Mouse (Mus musculus) left cerebral cortex, postnatal 10 days (tissue): Measurements from ENCODE around the gene Cc2d1a. TPM values are rescaled to one million over a fixed set of nuclear protein-coding genes. Genes with fewer than 3 reads are reported as not detected.

Experiments used
- DNase-seq, 2 experiments: peaks; one replicate each; pipeline ENCODE4 v3.0.0; 2021 to 2022; ENCODE audit warnings: low spot score in 2 of 2, mixed read lengths in 1 of 2; ENCODE audit errors: extremely low spot score in 1 of 2
- intact Hi-C: fragments of 180-260 bp; cut with DNase I; formaldehyde crosslinking; loops from one replicate; pipeline ENCODE4 v1.15.1; 2025
- total RNA-seq, 2 experiments: library from RNA; stranded (reverse); gene quantifications; 2 replicates each; pipeline ENCODE4 v1.2.3; 2021

The Cc2d1a gene
- total RNA-seq, 2 experiments from 2014 or later: 66.7 to 70.7 TPM

DNA sequence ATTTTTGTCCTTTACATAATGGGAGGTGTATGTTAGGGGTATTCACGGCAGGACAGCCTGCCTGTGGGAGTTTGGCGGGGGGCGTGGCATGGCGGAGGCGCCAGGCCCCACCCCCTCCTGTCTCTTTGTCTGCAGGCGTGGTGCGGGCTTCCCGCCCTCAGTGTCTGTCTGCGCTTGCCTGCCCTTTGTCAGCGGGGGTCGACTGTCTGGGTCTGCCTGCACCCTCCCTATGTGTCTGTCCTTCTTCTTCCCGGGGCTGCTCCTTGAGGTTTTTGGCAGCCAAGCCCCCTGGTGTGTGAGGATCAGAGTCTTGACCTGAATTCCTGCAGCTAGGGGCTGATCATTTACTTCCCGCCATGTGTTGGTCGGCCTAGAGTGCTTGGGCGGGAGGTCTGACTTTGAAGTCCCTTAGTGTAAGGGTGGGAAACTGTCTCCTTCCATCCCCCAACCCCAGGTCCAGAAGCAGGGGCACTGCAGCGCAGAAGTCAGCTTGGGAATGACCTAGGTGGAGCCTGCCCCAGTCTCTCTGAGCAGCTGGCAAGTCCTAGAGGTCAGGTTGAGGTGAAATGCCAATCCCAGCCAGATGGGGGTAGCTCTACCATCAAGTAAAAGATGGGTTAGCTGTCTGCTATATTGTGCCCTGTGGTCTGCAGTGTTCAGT, 32.9 kb upstream of the Cc2d1a start:
- peak in 1 of 2 experiments; percentile 68 for DNase-seq

DNA sequence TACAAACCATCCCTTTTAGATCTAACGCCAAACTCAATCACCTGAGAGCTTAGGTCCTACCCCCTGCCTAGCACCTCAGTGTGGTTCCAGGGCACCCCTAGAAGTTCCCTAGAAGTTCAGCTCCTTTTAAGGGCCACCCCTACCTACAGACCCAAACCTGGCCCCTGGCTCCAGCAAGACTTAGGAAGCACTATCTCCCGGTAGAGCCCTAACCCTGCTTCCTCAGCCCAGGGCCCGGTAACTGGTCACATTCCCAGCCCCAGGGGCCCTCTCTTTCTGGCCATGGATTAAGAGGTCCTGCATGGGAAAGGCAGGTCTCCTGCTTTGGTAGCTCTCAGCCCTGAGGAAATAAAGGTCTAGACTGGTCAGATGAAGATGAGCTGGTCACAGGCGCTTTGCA, 32.2 kb upstream of the Cc2d1a start:
- no peak for DNase-seq
- intact Hi-C loops: no loop called here

More for the DNA sequence above, 32.9 kb upstream of the Cc2d1a start:
- intact Hi-C loops: no loop called here

DNA sequence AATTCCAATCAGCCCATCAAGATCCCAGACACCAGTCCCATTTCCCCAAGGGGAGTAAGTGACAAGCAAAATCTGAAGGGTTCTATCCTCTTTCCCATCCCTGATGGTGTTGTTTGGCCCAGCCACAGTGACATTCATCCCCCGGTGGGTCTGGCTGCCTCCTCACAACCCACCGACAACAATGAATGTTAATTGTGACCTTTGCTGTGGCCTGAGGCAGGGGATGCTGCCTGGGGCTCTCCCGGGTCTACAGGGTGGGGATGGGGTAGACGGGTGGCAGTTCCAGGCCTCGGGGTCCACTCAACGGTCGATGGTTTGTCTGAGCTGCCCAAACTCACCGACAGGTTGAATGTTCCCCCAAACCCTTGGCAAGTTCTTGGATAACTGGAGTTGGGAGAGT, 30.9 kb upstream of the Cc2d1a start:
- DNase-seq: no peak
- intact Hi-C loops: no loop called here

DNA sequence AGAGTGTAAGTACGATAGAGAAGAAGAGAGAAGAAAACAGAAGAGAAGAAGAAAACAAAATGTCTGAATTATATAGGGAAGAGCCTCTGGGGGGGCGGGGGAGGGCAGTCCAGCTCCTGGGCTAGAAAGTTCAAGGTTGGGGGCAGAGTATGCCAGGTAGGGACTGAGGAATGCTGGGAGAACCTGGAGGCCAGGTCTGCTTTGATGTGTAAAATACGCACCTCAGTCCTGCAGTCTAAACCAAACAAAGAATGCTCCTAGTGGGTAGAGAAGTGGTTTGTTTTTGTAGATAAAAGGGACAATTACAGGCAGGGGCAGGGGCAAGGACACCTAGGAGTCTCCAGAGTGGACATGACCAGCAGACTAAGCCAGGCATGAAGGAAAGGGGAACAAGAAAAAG, 29.7 kb upstream of the Cc2d1a start:
- no peak for DNase-seq
- intact Hi-C loops: no loop called here

DNA sequence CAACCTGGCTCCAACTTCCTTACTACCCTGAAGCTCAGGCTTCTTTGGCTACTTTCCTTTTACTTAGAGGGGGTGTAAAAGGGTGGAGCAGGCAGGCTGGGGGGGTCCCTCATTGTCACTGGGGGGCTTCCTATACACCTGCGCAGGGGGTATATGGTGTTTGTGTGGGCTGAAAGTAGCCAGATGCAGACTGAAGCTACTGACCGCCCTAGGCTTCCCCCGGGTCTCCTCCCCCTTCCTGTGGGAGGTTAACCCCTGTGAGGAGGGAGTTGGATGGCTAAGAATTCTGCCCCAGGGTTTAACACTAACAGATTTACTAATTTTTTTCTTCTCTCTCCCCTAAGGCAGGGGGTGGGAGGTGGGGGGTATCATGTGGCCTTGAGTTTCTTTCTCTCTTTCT, 28.8 kb upstream of the Cc2d1a start:
- no peak for DNase-seq
- intact Hi-C loops: no loop called here

DNA sequence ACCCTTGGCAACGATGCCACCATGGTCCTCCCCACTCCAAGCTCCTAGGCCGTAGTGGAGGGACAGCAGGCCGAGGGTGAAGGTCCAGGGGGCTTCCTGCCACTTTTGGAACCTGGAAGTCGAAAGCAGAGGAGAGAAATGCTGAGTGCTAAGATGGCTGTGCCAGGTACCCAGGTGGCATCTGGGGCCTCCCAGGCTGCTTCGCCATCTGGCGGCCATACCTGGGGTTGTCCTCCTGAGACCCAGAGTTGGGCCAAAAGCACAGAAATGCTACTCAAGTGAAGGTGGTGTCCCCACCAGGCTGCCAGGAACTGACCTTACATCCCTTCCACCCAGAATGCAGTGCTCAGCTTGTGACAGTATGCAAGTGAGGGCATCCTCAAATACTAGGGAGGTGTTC, 26.1 kb upstream of the Cc2d1a start:
- DNase-seq: no peak
- intact Hi-C loops: no loop called here

DNA sequence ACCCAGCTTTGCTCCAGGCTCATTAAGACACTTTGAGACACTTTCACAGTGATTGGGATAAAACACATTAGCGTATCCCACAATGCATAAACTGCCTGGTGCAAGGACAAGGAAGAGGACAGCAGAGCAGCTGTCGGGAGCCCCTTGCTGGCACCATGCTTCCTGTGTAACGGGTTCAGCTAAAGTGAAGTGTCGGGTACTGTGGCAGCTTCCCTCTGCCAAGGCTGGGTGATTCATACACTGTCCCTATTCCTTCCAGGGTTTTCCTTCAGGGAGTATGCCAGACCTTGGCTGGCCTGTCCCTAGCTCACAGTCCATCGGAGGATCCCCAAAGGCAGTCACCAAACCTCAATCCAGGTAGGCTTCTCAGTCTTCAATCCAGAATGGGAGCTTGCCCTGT, 22.4 kb upstream of the Cc2d1a start:
- intact Hi-C loops: no loop called here
- DNase-seq: no peak

DNA sequence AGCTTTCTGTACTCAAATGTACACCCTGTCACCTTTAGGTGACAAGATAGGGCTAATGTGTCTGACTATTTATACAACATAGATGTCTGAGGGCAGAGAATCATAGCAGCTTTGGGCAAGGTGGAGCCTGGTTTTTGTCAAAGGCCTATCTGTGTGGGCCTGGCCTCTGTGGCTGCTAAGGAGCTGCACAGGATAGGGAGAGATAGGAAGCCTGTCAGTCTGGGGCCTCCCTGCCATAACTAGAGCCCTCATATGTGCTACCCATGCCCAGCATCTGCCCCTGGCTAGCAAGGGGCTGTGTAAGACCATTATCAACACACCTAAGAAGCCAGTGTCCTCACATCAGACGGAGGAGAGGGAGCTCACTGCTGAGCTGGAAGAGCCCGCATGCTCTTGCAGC, 20.0 kb upstream of the Cc2d1a start:
- intact Hi-C loops: no loop called here
- DNase-seq: no peak

DNA sequence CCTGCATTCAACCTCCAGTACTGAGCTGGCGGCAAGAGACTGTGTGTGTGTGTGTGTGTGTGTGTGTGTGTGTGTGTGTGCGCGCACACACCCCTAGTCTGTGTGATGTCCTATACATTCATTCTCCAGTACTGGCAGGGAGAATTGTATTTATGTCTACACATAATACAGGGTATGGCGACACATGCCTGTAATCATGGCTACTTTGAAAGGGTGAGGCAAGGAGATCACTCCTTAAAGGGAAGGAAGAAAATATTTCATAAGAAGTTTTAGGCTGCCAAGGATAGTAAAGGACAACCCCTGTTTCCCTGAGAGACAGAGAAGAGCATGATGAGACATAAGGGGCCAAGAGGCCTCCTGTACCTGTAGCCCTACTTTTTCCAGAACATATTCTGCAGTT, 9.9 kb upstream of the Cc2d1a start:
- no peak for DNase-seq
- intact Hi-C loops: no loop called here

DNA sequence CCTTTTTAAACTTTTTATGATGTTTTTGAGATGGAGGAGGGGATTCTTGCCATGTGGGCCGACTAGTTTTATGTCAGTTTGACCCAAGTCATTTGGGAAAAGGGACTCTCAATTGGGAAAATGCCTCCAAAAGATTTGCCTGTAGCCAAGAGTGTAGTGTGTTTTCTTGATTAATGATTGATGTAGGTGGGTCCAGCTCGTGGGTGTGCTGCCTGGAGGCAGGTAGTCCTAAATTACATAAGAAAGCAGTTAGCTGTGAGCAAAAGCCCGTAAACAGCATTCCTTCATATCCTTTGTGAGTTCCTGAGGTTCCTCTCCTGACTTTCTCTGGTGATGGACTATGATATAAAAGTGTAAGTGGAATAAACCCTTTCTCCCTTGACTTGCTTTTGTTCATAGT, 1.4 kb upstream of the Cc2d1a start:
- intact Hi-C loops: no loop called here
- DNase-seq: no peak

DNA sequence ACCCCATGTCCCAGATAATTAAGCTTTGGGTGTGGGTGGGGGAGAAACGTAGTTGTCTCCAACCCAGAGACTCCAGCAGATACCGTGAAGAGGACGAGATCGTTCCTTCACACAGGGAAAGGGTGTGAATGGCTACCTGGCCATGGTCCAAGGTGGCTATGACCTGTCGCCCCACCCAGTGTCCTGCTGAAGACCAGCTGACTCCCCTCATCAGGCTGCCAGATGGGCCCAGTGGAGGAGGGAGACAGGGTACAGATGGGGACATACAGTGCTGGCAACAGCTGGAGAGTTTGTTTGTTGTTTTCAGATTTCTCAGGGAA, 755 bp upstream of the Cc2d1a start:
- DNase-seq: peak in 1 of 2 experiments; percentile 41
- intact Hi-C loops: no loop called here

DNA sequence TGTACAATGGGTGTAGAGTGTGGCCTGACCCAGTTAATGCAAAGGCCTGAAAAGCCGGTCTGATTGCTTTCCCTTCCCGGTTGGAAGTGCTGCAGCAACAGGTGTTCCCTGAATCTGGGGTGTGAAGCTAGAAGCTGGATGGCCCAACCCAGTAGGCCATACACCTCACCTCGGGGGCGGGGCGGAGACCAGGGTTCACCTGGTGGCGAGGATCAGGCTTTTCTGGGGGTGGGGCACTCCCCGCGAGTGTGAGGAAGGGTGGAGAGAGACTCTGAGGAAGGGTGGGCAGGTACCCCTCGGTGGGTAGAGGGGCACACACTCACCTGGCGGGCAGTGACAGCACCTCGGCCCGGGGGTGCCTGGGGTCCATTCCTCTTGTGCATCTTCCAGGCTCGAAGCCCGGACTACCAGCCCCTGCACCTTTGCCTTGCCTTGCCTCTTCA, 391 bp downstream of the Cc2d1a start:
- intact Hi-C loops: no loop called here
- DNase-seq: peak in 1 of 2 experiments; percentile 61

DNA sequence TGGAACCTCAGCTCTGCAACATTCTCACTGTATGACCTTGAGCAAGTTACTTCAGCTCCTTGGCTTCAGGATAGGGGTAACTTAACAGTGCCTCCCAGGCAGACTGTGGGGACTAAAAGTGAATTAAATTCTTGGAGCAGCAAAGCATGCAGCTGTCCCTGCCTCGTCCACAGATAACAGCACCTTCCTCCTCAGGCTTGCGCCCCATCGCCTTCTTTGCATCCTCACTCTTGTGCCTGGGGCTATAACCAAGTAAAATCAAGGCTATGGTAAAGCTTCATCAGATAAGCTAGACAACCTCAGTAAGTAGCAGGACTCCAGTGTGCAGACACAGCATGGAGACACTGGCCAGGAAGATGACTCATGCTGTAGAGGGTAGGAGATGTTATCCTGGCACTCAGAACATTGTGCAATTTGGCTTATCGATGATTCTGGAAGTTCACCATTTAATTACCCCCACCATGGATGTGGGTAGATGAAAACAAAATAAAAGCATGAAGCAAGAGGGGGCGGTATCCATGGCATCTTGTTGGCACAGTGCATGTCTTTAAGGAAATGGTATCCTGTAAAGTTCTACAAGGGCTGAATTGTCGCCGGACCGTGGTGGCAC, 3.0 kb downstream of the Cc2d1a start:
- intact Hi-C loops: no loop called here
- no peak for DNase-seq

DNA sequence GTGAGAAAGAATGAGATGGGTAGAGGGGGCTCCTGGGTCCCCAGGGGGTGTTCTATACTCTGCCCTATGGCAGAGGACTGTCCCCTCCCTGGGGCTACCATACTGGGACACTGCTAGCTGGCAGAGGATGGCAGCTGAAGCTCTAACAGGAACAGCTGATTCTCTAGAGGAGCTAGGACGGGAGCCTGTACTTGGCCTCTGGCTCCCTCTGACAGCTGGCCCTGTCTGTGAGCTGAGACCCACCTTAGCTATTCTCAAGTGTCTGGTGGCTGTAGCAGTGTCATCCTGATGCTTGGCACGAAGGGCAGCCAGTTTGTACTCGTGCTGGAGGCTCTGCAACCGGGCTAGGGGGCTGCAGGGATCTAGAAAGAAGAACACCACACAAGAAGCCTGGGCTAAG, 6.9 kb downstream of the Cc2d1a start:
- no peak for DNase-seq
- intact Hi-C loops: no loop called here

DNA sequence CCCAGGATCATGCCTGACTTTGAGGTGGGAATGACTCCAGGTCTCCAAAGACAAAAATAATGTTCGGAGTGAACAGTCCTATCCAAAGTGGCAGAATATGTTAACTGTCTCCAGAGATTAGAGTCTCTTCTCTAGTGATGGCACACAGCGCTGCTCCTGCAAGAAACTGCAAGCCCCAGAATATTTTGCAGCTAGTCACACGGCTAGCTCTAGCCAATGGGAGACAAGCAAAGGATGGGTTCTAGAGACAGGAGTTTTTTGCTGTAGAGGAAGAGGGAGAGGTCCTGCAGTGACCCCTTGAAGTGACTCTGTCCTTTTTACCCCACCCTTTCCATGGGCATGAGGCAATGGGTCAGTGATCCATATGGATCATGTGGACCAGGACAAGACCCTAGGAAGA, 9.9 kb downstream of the Cc2d1a start:
- no peak for DNase-seq
- intact Hi-C loops: loop anchor here (5.0 kb wide), 1 partner anchor 41 kb away; no protein-coding TSS in a partner anchor

DNA sequence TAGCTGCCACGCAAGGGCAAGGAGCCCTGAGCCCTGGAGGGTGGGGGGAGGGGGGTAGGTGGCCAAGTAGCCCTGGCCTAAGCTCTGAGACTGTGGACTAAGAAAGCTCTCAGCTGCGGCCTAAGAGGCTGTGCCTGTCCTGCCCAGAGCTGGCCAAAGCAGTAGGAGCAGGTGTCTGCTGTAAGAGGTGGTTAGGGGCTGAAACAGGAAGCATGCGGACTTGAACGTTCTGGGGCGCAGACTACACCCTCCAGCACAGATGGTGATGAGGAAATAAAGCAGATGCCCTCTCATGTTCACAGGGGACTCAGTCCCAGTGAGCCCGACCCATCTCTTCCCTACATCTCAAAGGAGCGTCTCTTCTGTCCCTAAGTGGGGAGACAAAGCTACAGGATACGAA, 15.5 kb downstream of the Cc2d1a start:
- no peak for DNase-seq
- intact Hi-C loops: no loop called here

DNA sequence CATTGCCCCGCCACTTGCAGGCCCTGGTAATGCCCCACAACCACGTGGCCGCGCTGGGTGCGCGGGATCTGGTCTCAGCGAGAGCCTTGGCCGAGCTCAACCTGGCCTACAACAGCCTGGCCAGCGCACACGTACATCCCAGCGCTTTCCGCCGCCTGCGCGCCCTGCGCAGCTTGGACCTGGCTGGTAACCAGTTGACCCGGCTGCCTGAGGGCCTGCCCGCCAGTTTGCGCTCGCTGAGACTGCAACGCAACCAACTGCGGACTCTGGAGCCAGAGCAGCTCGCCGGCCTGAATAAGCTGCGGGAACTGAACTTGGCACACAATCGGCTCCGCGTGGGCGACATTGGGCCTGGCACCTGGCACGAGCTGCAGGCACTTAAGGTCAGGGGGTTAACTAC, 16.9 kb downstream of the Cc2d1a start:
- intact Hi-C loops: no loop called here

DNA sequence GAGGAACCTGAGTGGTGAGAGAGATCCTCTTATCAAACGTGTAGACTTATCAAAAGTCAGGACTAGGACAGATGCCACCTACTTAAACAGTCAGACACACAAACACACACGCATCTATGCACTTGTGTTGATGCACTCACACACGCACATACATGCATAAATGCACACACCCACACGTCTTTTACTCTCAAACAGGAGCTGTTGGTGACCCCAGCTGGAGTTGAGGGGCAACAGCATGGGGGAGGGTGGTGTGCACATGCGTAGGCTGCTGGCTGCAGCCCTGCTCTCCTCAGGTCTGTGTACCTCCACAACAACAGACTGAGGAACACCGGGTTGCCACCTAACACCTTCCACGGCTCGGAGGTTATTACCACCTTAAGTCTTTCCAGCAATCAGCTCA, 19.5 kb downstream of the Cc2d1a start:
- intact Hi-C loops: no loop called here
- DNase-seq: no peak

More for the DNA sequence above, 16.9 kb downstream of the Cc2d1a start:
- DNase-seq: peak in 1 of 2 experiments; percentile 40

DNA sequence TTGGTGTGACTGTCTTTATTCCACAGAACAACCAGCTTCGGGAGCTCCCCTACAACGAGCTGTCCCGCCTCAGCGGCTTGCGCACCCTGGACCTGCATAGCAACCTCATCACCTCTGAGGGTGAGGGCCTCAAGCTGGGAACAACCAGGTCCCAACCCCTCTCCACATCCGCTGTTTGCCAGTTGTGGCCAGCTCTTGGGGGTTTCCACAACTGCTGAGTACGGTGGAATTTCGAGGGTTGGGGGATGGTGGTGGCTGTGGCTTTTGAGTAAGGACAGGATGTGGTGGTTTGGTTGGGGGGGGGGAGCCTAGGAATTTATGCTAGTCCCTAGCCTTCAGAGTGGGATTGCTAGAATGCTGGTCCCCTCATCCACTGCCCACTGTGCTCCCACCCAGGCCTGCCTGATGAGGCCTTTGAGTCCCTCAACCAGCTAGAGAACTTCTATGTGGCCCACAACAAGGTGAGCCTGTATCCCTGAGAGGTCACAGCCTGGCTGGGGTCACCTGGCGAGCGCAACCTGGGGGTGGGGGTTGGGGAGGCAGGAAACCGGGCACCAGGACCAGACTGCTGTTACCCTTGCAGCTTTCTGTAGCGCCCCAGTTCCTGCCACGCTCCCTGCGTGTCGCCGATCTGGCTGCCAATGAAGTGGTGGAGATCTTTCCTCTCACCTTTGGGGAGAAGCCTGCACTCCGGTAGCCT, 20.4 kb downstream of the Cc2d1a start:
- intact Hi-C loops: no loop called here
- no peak for DNase-seq

DNA sequence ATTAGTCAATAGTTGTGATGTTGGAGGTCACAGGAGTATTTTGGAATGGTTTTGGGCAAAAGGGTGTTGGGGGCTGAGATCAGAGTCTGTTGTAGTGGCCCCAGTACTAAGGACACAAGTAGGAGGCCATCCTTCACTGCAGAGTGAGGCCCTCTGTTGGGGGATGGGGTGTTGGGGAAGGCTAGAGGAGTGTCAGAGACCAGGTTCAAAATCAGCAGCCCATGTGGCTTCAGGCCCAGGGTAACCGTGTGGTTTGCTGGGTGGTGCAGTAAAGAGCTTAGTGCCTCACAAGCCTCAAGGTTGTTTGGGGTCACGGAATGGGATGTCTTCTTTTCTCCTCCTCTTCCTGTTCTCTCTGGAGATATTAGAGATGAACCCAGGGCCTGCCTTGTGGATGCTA, 21.0 kb downstream of the Cc2d1a start:
- no peak for DNase-seq
- intact Hi-C loops: no loop called here
